Mouse (Mus musculus) c-Kit-positive CD71-positive TER-119-positive erythroid progenitor cells, embryonic 14.5 days (primary cell): ENCODE measurements around the gene Krtap29-1.

Experiments
- DNase-seq: peaks from one replicate; pipeline ENCODE4 v3.0.0-alpha.2; 2013; ENCODE audit warnings: low spot score

Gene Krtap29-1

DNA sequence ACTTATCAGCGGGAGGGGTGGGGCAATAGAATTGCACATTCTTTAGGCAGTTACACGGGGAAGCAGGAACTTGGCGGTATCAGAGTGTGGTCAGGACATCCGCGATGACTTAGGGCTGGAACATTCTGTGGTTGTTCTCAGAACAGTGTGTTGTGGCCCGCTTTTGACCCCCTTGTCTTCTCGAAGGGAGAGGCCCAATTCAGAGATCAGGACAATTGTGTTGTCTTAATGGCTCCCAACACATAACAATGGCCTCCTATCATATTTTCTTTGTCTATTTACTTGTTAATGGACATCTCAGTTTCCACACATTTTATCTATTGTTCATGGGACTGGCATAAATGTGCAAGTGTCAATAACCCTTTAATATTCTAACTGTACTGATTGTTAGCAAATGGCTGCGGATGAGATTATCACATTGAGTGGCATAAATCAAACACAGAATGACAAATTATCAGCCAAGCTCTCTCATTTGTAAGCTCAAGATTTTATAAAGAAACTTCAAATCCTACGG is 41.0 kb downstream of the Krtap29-1 start:
- no peak for DNase-seq

DNA sequence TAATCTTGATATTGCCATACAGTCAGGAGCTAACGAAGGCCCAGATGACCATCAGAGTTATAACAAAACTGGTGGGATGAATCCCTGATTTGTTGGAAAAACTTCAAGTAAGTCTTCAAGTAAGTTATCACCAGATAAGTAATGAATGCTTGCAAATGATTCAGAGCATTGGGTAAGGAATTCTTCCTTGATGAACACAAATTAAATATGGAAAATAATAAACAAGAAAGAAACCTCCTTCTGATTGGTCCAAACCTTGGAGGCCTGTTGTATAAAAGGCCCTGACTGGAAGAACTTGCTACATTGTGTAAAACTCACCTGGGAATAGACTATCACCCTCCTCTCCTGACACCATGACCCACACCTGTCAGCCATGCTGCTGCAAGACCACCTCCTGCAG is 42.9 kb downstream of the Krtap29-1 start, which contains the start of gene Krtap31-2:
Krtap31-2 (plus strand) TSS at position 301 of the 400 bp plus-strand sequence.
- DNase-seq = no peak
